ENCODE assay signal across 24 mouse cellular contexts in the genomic region with DNA sequence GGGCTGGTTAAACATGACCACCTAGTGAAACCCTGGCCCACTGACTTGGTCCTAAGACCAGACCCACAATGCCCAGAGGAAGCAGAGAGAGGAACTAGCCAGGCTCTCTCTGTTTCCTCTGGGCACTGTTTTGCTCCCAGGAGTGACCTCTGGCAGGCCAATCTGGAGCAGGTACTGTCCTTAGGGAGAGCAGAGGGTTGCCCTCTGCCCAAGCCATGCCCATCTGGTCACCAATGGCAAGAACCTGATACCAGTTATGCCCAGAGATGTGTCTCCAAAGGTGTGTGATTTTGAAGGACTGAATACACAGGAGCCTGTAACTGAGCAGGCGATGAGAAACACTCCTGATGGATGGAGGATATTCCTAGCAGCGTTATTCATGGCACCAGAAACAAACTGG. TPM values are rescaled to one million over a fixed set of nuclear protein-coding genes. Genes with fewer than 3 reads are reported as not detected.
DNase-seq lines count a peak whose midpoint lies in the region; ATAC-seq and TF ChIP-seq lines count a peak whose summit lies in the region.
"Had no signal": no experiment of that assay in that cellular context is flagged by ENCODE, and none has a peak within 500 bp of the region (broad histone marks: within the 10 kb centered on the region; RNA-seq: fewer than 3 reads in every experiment).

No protein-coding gene starts in this region.

- H3K4me3 ChIP-seq in kidney, postnatal 0 days (replicated peaks; ENCODE audit: low read depth, low read length), result no peak overlapping the region
- no peak overlapping the region for H3K4me3 ChIP-seq in stomach, embryonic 16.5 days (replicated peaks; ENCODE audit: low read length)
- H3K4me3 ChIP-seq in liver, embryonic 11.5 days (ENCODE audit: low read depth, low read length), result no peak overlapping the region
- H3K4me3 ChIP-seq: left cerebral cortex, adult 2 months; liver, embryonic 12.5 days had no signal

- no peak for TF ChIP-seq CTCF in kidney, postnatal 0 days (IDR thresholded peaks at IDR 0.05; ENCODE audit: low read depth)

- no peak overlapping the region for H3K9ac ChIP-seq in kidney, postnatal 0 days (ENCODE audit: low read depth, low read length)
- H3K9ac ChIP-seq in stomach, embryonic 16.5 days (ENCODE audit: low read length), result no peak overlapping the region
- H3K9ac ChIP-seq in liver, embryonic 11.5 days (ENCODE audit: low read depth, low read length), result no peak overlapping the region
- H3K9ac ChIP-seq: forebrain, embryonic 13.5 days; hindbrain, embryonic 15.5 days; liver, embryonic 12.5 days; liver, postnatal 0 days; midbrain, embryonic 13.5 days had no signal

- ATAC-seq in kidney, postnatal 0 days (replicated peaks; ENCODE audit: low FRiP score, low read depth), result no peak
- no peak for ATAC-seq in stomach, embryonic 16.5 days (ENCODE audit: insufficient read depth, low FRiP score)
- ATAC-seq in liver, embryonic 11.5 days (replicated peaks; ENCODE audit: low FRiP score), result no peak
- ATAC-seq: CD4-positive, CD25-positive, alpha-beta regulatory T cell, adult 4 months; forebrain, embryonic 13.5 days; inflammation-experienced regulatory T-cells, adult 6 months; liver, embryonic 12.5 days; liver, postnatal 0 days had no signal

- 89% methylated on average over 2 of the region's 2 CpGs for WGBS in kidney, postnatal 0 days
- WGBS in stomach, embryonic 16.5 days, result 73% methylated on average over 2 of the region's 2 CpGs
- WGBS in liver, embryonic 11.5 days, result 74% methylated on average over 2 of the region's 2 CpGs

- H3K27me3 ChIP-seq in kidney, postnatal 0 days (ENCODE audit: insufficient read depth, low read length), result peaks cover 18% of the 10 kb centered on the region
- peaks cover 30% of the 10 kb centered on the region for H3K27me3 ChIP-seq in stomach, embryonic 16.5 days (ENCODE audit: control insufficient read depth, insufficient read depth, low read length)
- peaks cover 48% of the 10 kb centered on the region for H3K27me3 ChIP-seq in liver, embryonic 11.5 days (replicated peaks; ENCODE audit: control insufficient read depth, insufficient read depth, low read length)

- no peaks in the 10 kb centered on the region for H3K9me3 ChIP-seq in kidney, postnatal 0 days (replicated peaks; ENCODE audit: low read length)
- no peaks in the 10 kb centered on the region for H3K9me3 ChIP-seq in stomach, embryonic 16.5 days (replicated peaks; ENCODE audit: control insufficient read depth, low read length)
- no peaks in the 10 kb centered on the region for H3K9me3 ChIP-seq in liver, embryonic 11.5 days (ENCODE audit: control insufficient read depth, low read length)
- H3K9me3 ChIP-seq: forebrain, embryonic 13.5 days; hindbrain, embryonic 10.5 days; hindbrain, embryonic 15.5 days; limb, embryonic 13.5 days; liver, embryonic 12.5 days; midbrain, embryonic 13.5 days had no signal

- H3K4me2 ChIP-seq in kidney, postnatal 0 days (ENCODE audit: low read length), result 0 out of 2 replicates have a peak overlapping the region, but pooled peaks have one; percentile 40
- peak overlapping the region; percentile 52 for H3K4me2 ChIP-seq in stomach, embryonic 16.5 days (ENCODE audit: low read depth, low read length)
- H3K4me2 ChIP-seq in liver, embryonic 11.5 days, result no peak overlapping the region

- no peaks in the 10 kb centered on the region for H3K4me1 ChIP-seq in kidney, postnatal 0 days (replicated peaks; ENCODE audit: insufficient read depth, low read length)
- no peaks in the 10 kb centered on the region for H3K4me1 ChIP-seq in stomach, embryonic 16.5 days (ENCODE audit: control insufficient read depth, insufficient read depth, low read length)
- H3K4me1 ChIP-seq in liver, embryonic 11.5 days (replicated peaks; ENCODE audit: control insufficient read depth, insufficient read depth, low read length), result no peaks in the 10 kb centered on the region
- H3K4me1 ChIP-seq: limb, embryonic 13.5 days had no signal

- no peaks in the 10 kb centered on the region for H3K36me3 ChIP-seq in kidney, postnatal 0 days (ENCODE audit: insufficient read depth, low read length)
- H3K36me3 ChIP-seq in stomach, embryonic 16.5 days (ENCODE audit: control insufficient read depth, insufficient read depth, low read length), result no peaks in the 10 kb centered on the region
- H3K36me3 ChIP-seq in liver, embryonic 11.5 days (ENCODE audit: control insufficient read depth, insufficient read depth, low read length), result no peaks in the 10 kb centered on the region
- H3K36me3 ChIP-seq: hindbrain, embryonic 10.5 days; hindbrain, embryonic 15.5 days; limb, embryonic 13.5 days; liver, embryonic 12.5 days; midbrain, embryonic 13.5 days had no signal

- H3K27ac ChIP-seq in kidney, postnatal 0 days, result no peak overlapping the region
- H3K27ac ChIP-seq in stomach, embryonic 16.5 days (ENCODE audit: low read length), result peak overlapping the region; percentile 44; the same call in 1 of the 2 replicates
- H3K27ac ChIP-seq in liver, embryonic 11.5 days (ENCODE audit: low read depth, low read length), result no peak overlapping the region
- H3K27ac ChIP-seq: forebrain, embryonic 13.5 days; hindbrain, embryonic 15.5 days; left cerebral cortex, adult 2 months; limb, embryonic 13.5 days; liver, embryonic 12.5 days; macrophage; midbrain, embryonic 13.5 days had no signal

- peak; percentile 53 for DNase-seq in cerebellum, adult 9-11 months
- no peak for DNase-seq in cerebellum, postnatal 4 days (ENCODE audit: low spot score in 2 of 2)
- no peak for DNase-seq in kidney, postnatal 0 days (ENCODE audit: low spot score)
- DNase-seq in kidney, adult 9 months, result no peak
- peak; percentile 31 for DNase-seq in brain, adult 2 months (ENCODE audit: low read depth, low spot score)
- no peak for DNase-seq in liver, embryonic 11.5 days (ENCODE audit: low spot score)
- DNase-seq: adrenal gland, postnatal 25 days; gastrocnemius, postnatal 10 days; heart, postnatal 14 days; liver, postnatal 0 days; thymus, postnatal 4 days had no signal

RNA-seq across cellular contexts. Expression of a gene that starts 0.4 kb away (rescaled TPM):
- polyA plus RNA-seq in kidney, postnatal 0 days (2015; fragmentation: Nextera tagmentation; extraction: Ambion mirVana), result 2.2 and 2.4 TPM in 2 replicates
- 21.1 and 30.0 TPM in 2 replicates for polyA plus RNA-seq in stomach, embryonic 16.5 days (2015; fragmentation: Nextera tagmentation; extraction: Ambion mirVana)
- 0.23 and 0.25 TPM in 2 replicates for polyA plus RNA-seq in liver, embryonic 11.5 days (2014; fragmentation: Nextera tagmentation; extraction: Ambion mirVana)
- polyA plus RNA-seq: CD4-positive, CD25-positive, alpha-beta regulatory T cell, adult 4 months; forebrain, embryonic 13.5 days; heart, embryonic 14.5 days; liver, embryonic 12.5 days; liver, postnatal 0 days; macrophage; midbrain, embryonic 13.5 days; neural tube, embryonic 14.5 days had no signal

RNA-seq across cellular contexts. Expression of a gene that starts 19.8 kb away (rescaled TPM):
- 1.6 and 2.5 TPM in 2 replicates for polyA plus RNA-seq in kidney, postnatal 0 days (2015; fragmentation: Nextera tagmentation; extraction: Ambion mirVana)
- polyA plus RNA-seq in stomach, embryonic 16.5 days (2015; fragmentation: Nextera tagmentation; extraction: Ambion mirVana), result 3.1 and 3.6 TPM in 2 replicates
- 1.3 and 1.4 TPM in 2 replicates for polyA plus RNA-seq in liver, embryonic 11.5 days (2014; fragmentation: Nextera tagmentation; extraction: Ambion mirVana)
- polyA plus RNA-seq: CD4-positive, CD25-positive, alpha-beta regulatory T cell, adult 4 months; macrophage had no signal

RNA-seq across cellular contexts. Expression of a gene that starts 45.2 kb away (rescaled TPM):
- 3.1 and 3.2 TPM in 2 replicates for polyA plus RNA-seq in kidney, postnatal 0 days (2015; fragmentation: Nextera tagmentation; extraction: Ambion mirVana)
- 4.5 and 4.7 TPM in 2 replicates for polyA plus RNA-seq in stomach, embryonic 16.5 days (2015; fragmentation: Nextera tagmentation; extraction: Ambion mirVana)
- polyA plus RNA-seq in liver, embryonic 11.5 days (2014; fragmentation: Nextera tagmentation; extraction: Ambion mirVana), result 3.2 and 4.0 TPM in 2 replicates

RNA-seq across cellular contexts. Expression of a gene that starts 45.3 kb away (rescaled TPM):
- 151 and 167 TPM in 2 replicates for polyA plus RNA-seq in kidney, postnatal 0 days (2015; fragmentation: Nextera tagmentation; extraction: Ambion mirVana)
- polyA plus RNA-seq in stomach, embryonic 16.5 days (2015; fragmentation: Nextera tagmentation; extraction: Ambion mirVana), result 118 and 128 TPM in 2 replicates
- polyA plus RNA-seq in liver, embryonic 11.5 days (2014; fragmentation: Nextera tagmentation; extraction: Ambion mirVana), result 202 and 214 TPM in 2 replicates

Comparison
In these comparisons a context has a peak if more than half of its experiments do, and no peak if none do; other contexts are left out.
1. DNase-seq: peak in cerebellum, adult 9-11 months (single experiment) and brain, adult 2 months (single experiment); none in cerebellum, postnatal 4 days (0 of 2), kidney, postnatal 0 days (single experiment), kidney, adult 9 months (single experiment) and liver, embryonic 11.5 days (single experiment).